Mouse (Mus musculus) inflammation-experienced regulatory T-cells, adult 6 months (primary cell): ENCODE results near the gene Phf3. TPM values are rescaled to one million over a fixed set of nuclear protein-coding genes. Genes with fewer than 3 reads are reported as not detected.
"Not testable (repeated sequence)": the region's sequence is repeated elsewhere in the genome, so short reads cannot be mapped to it uniquely, and the experiment has no call there.

Experiments used
- ATAC-seq: one replicate; pipeline ENCODE4 v1.8.0; 2017
- polyA plus RNA-seq, 3 experiments: library from polyadenylated mRNA; unstranded; fragments of 100-300 nt; shearing (Covaris generic); gene quantifications; one replicate each; pipeline ENCODE4 v1.2.1; 2017

Phf3 gene
- polyA plus RNA-seq, 3 experiments from 2014 or later = 15.7 to 31.7 (median 27.0) TPM

GRCm38 (mm10) chr1:30815609-30816008 is 58.1 kb downstream of the Phf3 start:
- no peak for ATAC-seq

GRCm38 (mm10) chr1:30814987-30815386 is 58.7 kb downstream of the Phf3 start:
- no peak for ATAC-seq

GRCm38 (mm10) chr1:30808101-30808699 is 65.5 kb downstream of the Phf3 start:
- no peak for ATAC-seq

GRCm38 (mm10) chr1:30805688-30806285 is 67.9 kb downstream of the Phf3 start:
- ATAC-seq = no peak

GRCm38 (mm10) chr1:30804919-30805318 is 68.8 kb downstream of the Phf3 start:
- ATAC-seq = no peak

- no peak for ATAC-seq
Observed at GRCm38 (mm10) chr1:30801911-30802310, 71.8 kb downstream of the Phf3 start.

- no peak for ATAC-seq
Observed at GRCm38 (mm10) chr1:30799277-30799834, 74.4 kb downstream of the Phf3 start.

- ATAC-seq = no peak
Observed at GRCm38 (mm10) chr1:30794606-30795005, 79.1 kb downstream of the Phf3 start.

GRCm38 (mm10) chr1:30793357-30793883 is 80.3 kb downstream of the Phf3 start:
- ATAC-seq = no peak

GRCm38 (mm10) chr1:30792935-30793334 is 80.8 kb downstream of the Phf3 start:
- no peak for ATAC-seq

GRCm38 (mm10) chr1:30790220-30790619 is 83.5 kb downstream of the Phf3 start:
- no peak for ATAC-seq

- no peak for ATAC-seq
Observed at GRCm38 (mm10) chr1:30789689-30790088, 84.0 kb downstream of the Phf3 start.

GRCm38 (mm10) chr1:30789001-30789400 is 84.7 kb downstream of the Phf3 start:
- no peak for ATAC-seq

GRCm38 (mm10) chr1:30786583-30786982 is 87.1 kb downstream of the Phf3 start:
- no peak for ATAC-seq

- no peak for ATAC-seq
Observed at GRCm38 (mm10) chr1:30783741-30784140, 90.0 kb downstream of the Phf3 start.

GRCm38 (mm10) chr1:30780293-30780692 is 93.4 kb downstream of the Phf3 start:
- no peak for ATAC-seq

- ATAC-seq = no peak
Observed at GRCm38 (mm10) chr1:30779562-30779961, 94.2 kb downstream of the Phf3 start.

GRCm38 (mm10) chr1:30778374-30779005 is 95.2 kb downstream of the Phf3 start:
- ATAC-seq = no peak

- ATAC-seq = no peak
Observed at GRCm38 (mm10) chr1:30776196-30776595, 97.5 kb downstream of the Phf3 start.

- no peak for ATAC-seq
Observed at GRCm38 (mm10) chr1:30773662-30774061, 100.1 kb downstream of the Phf3 start.

- ATAC-seq = no peak
Observed at GRCm38 (mm10) chr1:30772851-30773250, 100.9 kb downstream of the Phf3 start.

GRCm38 (mm10) chr1:30771772-30772171 is 101.9 kb downstream of the Phf3 start:
- ATAC-seq = no peak

GRCm38 (mm10) chr1:30770599-30770998 is 103.1 kb downstream of the Phf3 start:
- ATAC-seq = not testable (repeated sequence)

GRCm38 (mm10) chr1:30756794-30757193 is 116.9 kb downstream of the Phf3 start:
- ATAC-seq = no peak
